In genomic region chr15:85598984-85599886, GRCm38 (mm10) we compare ENCODE assay signal across 8 mouse cellular contexts. TPM values are rescaled to one million over a fixed set of nuclear protein-coding genes. Genes with fewer than 3 reads are reported as not detected.
A peak's percentile ranks its signal among the peaks of the same experiment; 100 is the strongest.
DNase-seq lines count a peak whose midpoint lies in the region; ATAC-seq and TF ChIP-seq lines count a peak whose summit lies in the region.

No protein-coding gene starts in this region.

- H3K36me3 ChIP-seq in thymus, adult 2 months (ENCODE audit: control insufficient read depth, insufficient read depth, low read length), result no peaks in the 10 kb centered on the region
- no peaks in the 10 kb centered on the region for H3K36me3 ChIP-seq in liver, embryonic 14.5 days (replicated peaks; ENCODE audit: control insufficient read depth, insufficient read depth, low read depth)
- H3K36me3 ChIP-seq in neural tube, embryonic 13.5 days, result no peaks in the 10 kb centered on the region

- 62% methylated on average over 17 of the region's 17 CpGs for WGBS in thymus, adult 2 months
- 38% methylated on average over 17 of the region's 17 CpGs for WGBS in liver, embryonic 14.5 days (ENCODE audit: insufficient replicate concordance)
- WGBS in neural tube, embryonic 13.5 days, result 51% methylated on average over 17 of the region's 17 CpGs

- H3K9me3 ChIP-seq in liver, embryonic 14.5 days (ENCODE audit: control insufficient read depth, low read length), result no peaks in the 10 kb centered on the region
- no peaks in the 10 kb centered on the region for H3K9me3 ChIP-seq in neural tube, embryonic 13.5 days

- peak; percentile 92 for TF ChIP-seq CTCF in thymus, adult 2 months (IDR thresholded peaks at IDR 0.05; ENCODE audit: borderline replicate concordance, control insufficient read depth, extremely low read depth, insufficient read depth, low read length, poor library complexity)
- TF ChIP-seq CTCF in liver, embryonic 14.5 days (IDR thresholded peaks at IDR 0.05; ENCODE audit: low read depth), result peak; percentile 92

- H3K4me2 ChIP-seq in liver, embryonic 14.5 days (ENCODE audit: low read depth), result no peak overlapping the region
- no peak overlapping the region for H3K4me2 ChIP-seq in neural tube, embryonic 13.5 days

- H3K4me1 ChIP-seq in thymus, adult 2 months (replicated peaks; ENCODE audit: control insufficient read depth, insufficient read depth, low read length), result peaks cover 21% of the 10 kb centered on the region
- H3K4me1 ChIP-seq in liver, embryonic 14.5 days (replicated peaks; ENCODE audit: control insufficient read depth in 2 of 2, insufficient read depth in 2 of 2, low read length in 1 of 2), result no peaks in the 10 kb centered on the region
- peaks cover 25% of the 10 kb centered on the region for H3K4me1 ChIP-seq in neural tube, embryonic 13.5 days (replicated peaks)

- no peak for ATAC-seq in liver, embryonic 14.5 days (ENCODE audit: insufficient read depth)
- peak; percentile 60 for ATAC-seq in neural tube, embryonic 13.5 days (ENCODE audit: low read depth)

- peak; percentile 55 for DNase-seq in thymus, adult 2 months
- no peak for DNase-seq in thymus, adult 18-20 months
- peak; percentile 92 to 95 for DNase-seq in cerebellum, postnatal 14 days
- DNase-seq in gastrocnemius, adult 8-10 months (ENCODE audit: low spot score in 2 of 2), result peak; percentile 54 to 66
- DNase-seq in induced T-regulatory cell, adult 2 months (ENCODE audit: low read depth), result peak; percentile 69
- peak in 1 of 3 experiments; percentile 19 for DNase-seq in liver, embryonic 14.5 days (ENCODE audit: low read depth in 3 of 3, low spot score in 3 of 3)
- peak; percentile 91 for DNase-seq in testis, postnatal 10 days (ENCODE audit: low spot score)

- TF ChIP-seq EP300 in liver, embryonic 14.5 days (IDR thresholded peaks at IDR 0.05; ENCODE audit: low read depth), result no peak

- no peak overlapping the region for H3K9ac ChIP-seq in liver, embryonic 14.5 days (replicated peaks)
- H3K9ac ChIP-seq in neural tube, embryonic 13.5 days, result no peak overlapping the region

- no peak overlapping the region for H3K27ac ChIP-seq in thymus, adult 2 months (ENCODE audit: control insufficient read depth, insufficient read depth, low read length)
- H3K27ac ChIP-seq in liver, embryonic 14.5 days, result no peak overlapping the region
- H3K27ac ChIP-seq in neural tube, embryonic 13.5 days (replicated peaks), result no peak overlapping the region

- TF ChIP-seq POLR2A in thymus, adult 2 months (IDR thresholded peaks at IDR 0.05; ENCODE audit: control insufficient read depth, extremely low read depth, insufficient read depth, low read length, poor library complexity), result no peak

- no peaks in the 10 kb centered on the region for H3K27me3 ChIP-seq in thymus, adult 2 months (ENCODE audit: control insufficient read depth, insufficient read depth, low read length)
- no peaks in the 10 kb centered on the region for H3K27me3 ChIP-seq in liver, embryonic 14.5 days (ENCODE audit: control insufficient read depth, insufficient read depth, low read length)
- H3K27me3 ChIP-seq in neural tube, embryonic 13.5 days, result no peaks in the 10 kb centered on the region; the same call in 1 of the 2 replicates

- no peak overlapping the region for H3K4me3 ChIP-seq in thymus, adult 2 months (ENCODE audit: control insufficient read depth, insufficient read depth, low read length)
- H3K4me3 ChIP-seq in liver, embryonic 14.5 days (ENCODE audit: insufficient read depth in 1 of 2, low read depth in 2 of 2, low read length in 2 of 2), result no peak overlapping the region
- no peak overlapping the region for H3K4me3 ChIP-seq in neural tube, embryonic 13.5 days

RNA-seq across cellular contexts. Expression of gene Wnt7b, which starts 17.0 kb away (rescaled TPM):
- 3.4 and 3.8 TPM in 2 replicates for polyA plus RNA-seq in thymus, adult 2 months (2012; rRNA removed)
- under 1 TPM in 1 of 4 experiments, not detected in 3; 0.19 TPM for total RNA-seq in gastrocnemius, adult 8-10 months (2022)
- 0.08 and 0.19 TPM in 2 replicates for polyA plus RNA-seq in liver, embryonic 14.5 days (2012; rRNA removed)
- 0.03 and 0.29 TPM in 2 replicates for polyA plus RNA-seq in liver, embryonic 14.5 days (2014; fragmentation: Nextera tagmentation; extraction: Ambion mirVana)
- polyA plus RNA-seq in neural tube, embryonic 13.5 days (2015; fragmentation: Nextera tagmentation; extraction: Ambion mirVana), result 34.2 and 37.7 TPM in 2 replicates

Comparison
In these comparisons a context has a peak if more than half of its experiments do, and no peak if none do; other contexts are left out.
1. DNase-seq: peak in thymus, adult 2 months (single experiment), cerebellum, postnatal 14 days (2 of 2), gastrocnemius, adult 8-10 months (2 of 2), induced T-regulatory cell, adult 2 months (single experiment) and testis, postnatal 10 days (single experiment); none in thymus, adult 18-20 months (0 of 2).